In genomic region chr2:7519473-7519872, GRCm38 (mm10) we compare ENCODE assay signal across 11 mouse cellular contexts.
"Had no signal": no experiment of that assay in that cellular context is flagged by ENCODE, and none has a peak within 500 bp of the region (broad histone marks: within the 10 kb centered on the region; RNA-seq: fewer than 3 reads in every experiment).

No protein-coding gene starts in this region.

- H3K4me3 ChIP-seq: limb, embryonic 15.5 days; liver, embryonic 12.5 days; midbrain, embryonic 13.5 days had no signal

- ATAC-seq: liver, embryonic 12.5 days; midbrain, embryonic 13.5 days had no signal

- DNase-seq: kidney, adult 11 months; kidney, adult 9 months; kidney, postnatal 4 days; layer of hippocampus, postnatal 36 days; left cerebral cortex, postnatal 4 days; thymus, postnatal 4 days had no signal

- H3K27ac ChIP-seq: kidney, postnatal 0 days; limb, embryonic 15.5 days; liver, embryonic 12.5 days; midbrain, embryonic 13.5 days; stomach, postnatal 0 days had no signal

- H3K27me3 ChIP-seq: limb, embryonic 15.5 days; liver, embryonic 12.5 days; midbrain, embryonic 13.5 days had no signal

- H3K9me3 ChIP-seq: limb, embryonic 15.5 days; liver, embryonic 12.5 days; midbrain, embryonic 13.5 days had no signal

- H3K4me1 ChIP-seq: limb, embryonic 15.5 days; liver, embryonic 12.5 days; midbrain, embryonic 13.5 days had no signal

- H3K36me3 ChIP-seq: limb, embryonic 15.5 days; liver, embryonic 12.5 days; midbrain, embryonic 13.5 days had no signal

- H3K4me2 ChIP-seq: limb, embryonic 15.5 days; liver, embryonic 12.5 days; midbrain, embryonic 13.5 days had no signal

- H3K9ac ChIP-seq: limb, embryonic 15.5 days; liver, embryonic 12.5 days; midbrain, embryonic 13.5 days had no signal
